ENCODE assay signal across 8 mouse cellular contexts in the genomic region with DNA sequence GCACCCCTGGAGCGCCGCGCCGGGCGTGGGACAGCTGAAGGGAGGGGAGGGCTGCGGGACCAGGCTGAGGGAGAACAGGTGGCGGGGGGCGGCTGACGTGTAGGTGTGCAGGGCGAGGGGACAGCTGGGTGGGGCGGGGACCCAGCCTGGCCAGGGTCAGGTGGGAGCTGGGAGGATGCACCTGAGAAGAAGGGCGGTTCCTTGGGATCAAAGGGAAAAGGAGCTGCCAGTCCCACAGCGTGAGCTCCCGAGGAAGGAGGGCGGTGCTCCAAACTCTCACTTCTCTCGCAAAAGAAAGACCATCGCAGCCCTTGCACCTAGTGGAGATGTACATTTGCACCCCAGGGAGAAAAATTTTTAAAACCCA. TPM values are rescaled to one million over a fixed set of nuclear protein-coding genes. Genes with fewer than 3 reads are reported as not detected.
DNase-seq lines count a peak whose midpoint lies in the region; ATAC-seq and TF ChIP-seq lines count a peak whose summit lies in the region.

TSS of gene Polr1d (plus strand) at position 252 of the 367 bp plus-strand sequence.

- no peak for TF ChIP-seq POLR2A in lung, adult 2 months (IDR thresholded peaks at IDR 0.05; ENCODE audit: borderline replicate concordance, extremely low read depth, low read depth, low read length)
- no peak for TF ChIP-seq POLR2A in cortical plate, adult 2 months (IDR thresholded peaks at IDR 0.05; ENCODE audit: extremely low read depth, insufficient read depth, low read length)

- peak within 1 kb of the TSS; percentile 60 for H3K27ac ChIP-seq in cortical plate, adult 2 months (ENCODE audit: insufficient read depth, low read length)
- peak within 1 kb of the TSS; percentile 86 for H3K27ac ChIP-seq in midbrain, embryonic 15.5 days

- H3K4me1 ChIP-seq in lung, adult 2 months (ENCODE audit: control insufficient read depth, insufficient read depth, low read length) = peaks cover 25% of the 10 kb centered on the region
- H3K4me1 ChIP-seq in cortical plate, adult 2 months (ENCODE audit: control insufficient read depth, insufficient read depth, low read length) = peaks cover 3% of the 10 kb centered on the region; the same call in 1 of the 2 replicates
- H3K4me1 ChIP-seq in midbrain, embryonic 15.5 days = peaks cover 21% of the 10 kb centered on the region

- peak within 1 kb of the TSS; percentile 79 for H3K9ac ChIP-seq in midbrain, embryonic 15.5 days

- H3K27me3 ChIP-seq in midbrain, embryonic 15.5 days (replicated peaks) = no peaks in the 10 kb centered on the region

- no peak for DNase-seq in lung, adult 2 months
- no peak for DNase-seq in lung, postnatal 10 days
- no peak for DNase-seq in heart, adult 8-10 months (ENCODE audit: low spot score)
- peak in 1 of 2 experiments; percentile 27 for DNase-seq in layer of hippocampus, postnatal 25 days (ENCODE audit: extremely low spot score in 1 of 2, low spot score in 1 of 2)
- no peak for DNase-seq in thymus, postnatal 36 days
- DNase-seq in c-Kit-positive CD71-positive TER-119-positive erythroid progenitor cells, embryonic 14.5 days (ENCODE audit: low spot score) = no peak

- no peaks in the 10 kb centered on the region for H3K9me3 ChIP-seq in midbrain, embryonic 15.5 days

- TF ChIP-seq CTCF in lung, adult 2 months (IDR thresholded peaks at IDR 0.05; ENCODE audit: insufficient read depth, low read length) = no peak
- no peak for TF ChIP-seq CTCF in cortical plate, adult 2 months (IDR thresholded peaks at IDR 0.05; ENCODE audit: extremely low read depth, insufficient read depth, low read length)

- H3K4me2 ChIP-seq in midbrain, embryonic 15.5 days = peak within 1 kb of the TSS; percentile 94

- no peak for ATAC-seq in midbrain, embryonic 15.5 days (replicated peaks)

- peak within 1 kb of the TSS; percentile 81 for H3K4me3 ChIP-seq in lung, adult 2 months (replicated peaks; ENCODE audit: extremely low read depth, low read depth, low read length)
- H3K4me3 ChIP-seq in cortical plate, adult 2 months (ENCODE audit: insufficient read depth, low read length) = peak within 1 kb of the TSS; percentile 91
- peak within 1 kb of the TSS; percentile 70 for H3K4me3 ChIP-seq in midbrain, embryonic 15.5 days

- WGBS in lung, adult 2 months = 0% methylated on average over 17 of the region's 17 CpGs
- under 1% methylated on average over 17 of the region's 17 CpGs for WGBS in midbrain, embryonic 15.5 days

- H3K36me3 ChIP-seq in midbrain, embryonic 15.5 days (replicated peaks) = no peaks in the 10 kb centered on the region

RNA-seq across cellular contexts. Expression of gene Polr1d, which starts in this region (rescaled TPM):
- 31.6 and 36.8 TPM in 2 replicates for polyA plus RNA-seq in lung, adult 2 months (2012; rRNA removed)
- 69.4 and 73.0 TPM in 2 replicates for polyA plus RNA-seq in cortical plate, adult 2 months (2012; rRNA removed)
- 10 to 100 TPM; 66.0 to 75.4 (median 70.5) TPM for total RNA-seq in heart, adult 8-10 months (2022)
- total RNA-seq in layer of hippocampus, postnatal 25 days (2021) = 10 to 100 TPM; 68.6 to 72.4 TPM
- 95.6 and 96.5 TPM in 2 replicates for polyA plus RNA-seq in midbrain, embryonic 15.5 days (2015; fragmentation: Nextera tagmentation; extraction: Ambion mirVana)
